Mouse (Mus musculus): Measurements from ENCODE around the gene Igdcc3. TPM values are rescaled to one million over a fixed set of nuclear protein-coding genes. Genes with fewer than 3 reads are reported as not detected.
A peak's percentile ranks its signal among the peaks of the same experiment; 100 is the strongest.

The Igdcc3 gene
- total and polyA plus RNA-seq, 3 experiments: 0.21 to 0.26 TPM; not detected in 1

DNA sequence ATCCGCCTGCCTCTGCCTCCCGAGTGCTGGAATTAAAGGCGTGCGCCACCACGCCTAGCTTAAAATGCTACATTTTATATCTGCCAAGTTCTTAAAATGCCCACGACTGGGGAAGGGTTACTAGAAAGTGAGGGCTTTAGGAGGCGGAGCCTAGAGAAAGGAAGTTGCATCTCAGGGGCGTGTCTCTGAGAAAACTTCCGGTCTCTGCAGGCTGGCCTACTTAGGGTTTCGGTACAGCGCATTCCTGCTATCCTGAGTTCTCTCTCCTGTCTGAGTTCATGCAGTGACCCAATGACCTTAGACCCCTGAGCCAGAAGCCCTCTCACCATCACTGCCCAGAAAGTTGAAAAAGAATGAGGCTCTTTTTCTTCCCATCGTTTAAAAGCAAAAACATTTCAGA is 52.2 kb downstream of the Igdcc3 start:
- no peak for TF ChIP-seq HCFC1 (IDR thresholded peaks at IDR 0.05; ENCODE audit: low read depth, low read length)
- TF ChIP-seq BHLHE40 (IDR thresholded peaks at IDR 0.05; ENCODE audit: low read depth, low read length): no peak

DNA sequence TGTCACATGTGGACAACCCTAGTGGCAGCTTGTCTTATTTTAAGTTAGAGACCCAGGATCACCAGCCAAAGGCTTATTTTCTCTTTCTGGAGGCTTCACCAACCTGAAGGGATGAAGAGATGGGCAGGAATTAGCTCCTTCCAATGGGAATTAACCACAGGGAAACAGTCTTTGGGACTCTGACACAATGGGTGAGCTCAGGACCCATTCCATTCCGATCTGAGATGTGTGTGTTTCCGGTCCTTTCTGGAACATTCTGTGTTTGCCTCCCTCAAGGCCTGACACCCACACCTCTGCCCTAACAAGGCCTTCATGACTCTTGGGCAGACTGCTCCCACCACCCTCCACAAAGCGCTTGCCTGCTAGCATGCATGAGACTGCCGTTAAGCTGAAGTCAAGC is 54.1 kb downstream of the Igdcc3 start, which contains the start of gene Parp16:
Gene Parp16 (plus strand): TSS at position 301 of the 400 bp plus-strand sequence.
- Histone ChIP-seq H3K27me3 (replicated peaks) (peaks cover 2% of the 10 kb centered on the region), H3K4me3 (replicated peaks in 1 of 3; ENCODE audit: low read depth in 2 of 3, low read length in 2 of 3, poor library complexity in 1 of 3) (peak within 1 kb of the TSS in 1 of 3 experiments; percentile 9), H3K4me2 (ENCODE audit: insufficient read depth, low read depth, poor library complexity, severe bottlenecking) (0 out of 2 replicates have a peak within 1 kb of the TSS, but pooled peaks have one; percentile 6), H3K27ac (ENCODE audit: insufficient read depth, low read depth) (peak within 1 kb of the TSS; percentile 43), H3K9me3 (replicated peaks; ENCODE audit: low read length) (no peaks in the 10 kb centered on the region), H3K79me2 (replicated peaks; ENCODE audit: control insufficient read depth, extremely low read depth, insufficient read depth, poor library complexity, severe bottlenecking) (no peaks in the 10 kb centered on the region), H3K4me1 (ENCODE audit: control insufficient read depth in 1 of 2, insufficient read depth in 2 of 2) (peaks cover 13 to 36% of the 10 kb centered on the region in 2 experiments), H3K36me3 (replicated peaks in 1 of 2; ENCODE audit: control insufficient read depth in 1 of 2, insufficient read depth in 1 of 2, low read length in 1 of 2) (no peaks in the 10 kb centered on the region), H3K9ac (ENCODE audit: insufficient read depth, low read depth) (peak within 1 kb of the TSS; percentile 10; the same call in 1 of the 2 replicates)
- no peak for DNase-seq (ENCODE audit: extremely low read depth)
- TF ChIP-seq EP300 (IDR thresholded peaks at IDR 0.05; ENCODE audit: low read length) (no peak), UBTF (IDR thresholded peaks at IDR 0.05; ENCODE audit: low read depth, low read length) (no peak), USF1 (IDR thresholded peaks at IDR 0.05; ENCODE audit: low read depth, low read length) (no peak), ZMIZ1 (IDR thresholded peaks at IDR 0.05; ENCODE audit: low read depth, low read length) (no peak), SMC3 (IDR thresholded peaks at IDR 0.05; ENCODE audit: low read depth, low read length) (no peak), JUN (IDR thresholded peaks at IDR 0.05; ENCODE audit: insufficient read depth, low read depth, low read length) (no peak), MXI1 (IDR thresholded peaks at IDR 0.05; ENCODE audit: low read depth, low read length) (no peak), CTCF (conservative IDR thresholded peaks at IDR 0.05 in 1 of 2, IDR thresholded peaks at IDR 0.05 in 1 of 2; ENCODE audit: low read depth in 2 of 2, low read length in 2 of 2) (no peak), ZKSCAN1 (IDR thresholded peaks at IDR 0.05; ENCODE audit: borderline replicate concordance, low read depth, low read length) (no peak), TCF12 (IDR thresholded peaks at IDR 0.05; ENCODE audit: low read depth, low read length) (no peak), MAFK (IDR thresholded peaks at IDR 0.05; ENCODE audit: insufficient replicate concordance, low read length) (no peak), E2F4 (IDR thresholded peaks at IDR 0.05; ENCODE audit: insufficient replicate concordance, low read depth, low read length) (no peak), IRF4 (IDR thresholded peaks at IDR 0.05; ENCODE audit: low read depth, low read length) (no peak), BHLHE40 (IDR thresholded peaks at IDR 0.05; ENCODE audit: low read depth, low read length) (no peak), GABPA (IDR thresholded peaks at IDR 0.05; ENCODE audit: insufficient replicate concordance, low read depth, low read length) (no peak), KAT2A (IDR thresholded peaks at IDR 0.05; ENCODE audit: insufficient replicate concordance, low read length) (no peak), NELFE (IDR thresholded peaks at IDR 0.05; ENCODE audit: low read depth, low read length) (no peak), POLR2AphosphoS2 (IDR thresholded peaks at IDR 0.05; ENCODE audit: low read depth, low read length) (no peak)
- dilution Hi-C loops (cut with MboI; ENCODE audit: extremely low pct_ligation_motif_present, extremely low pct_unique_long_range_greater_than_20kb, low sequenced_read_pairs) (no loop called here), in situ Hi-C loops (cut with MboI; ENCODE audit: low pct_ligation_motif_present, low pct_unique_long_range_greater_than_20kb, low sequenced_read_pairs) (no loop called here)

More for the DNA sequence above, 52.2 kb downstream of the Igdcc3 start:
- Histone ChIP-seq H3K4me1 (ENCODE audit: control insufficient read depth in 1 of 2, insufficient read depth in 2 of 2) (peaks cover 13 to 34% of the 10 kb centered on the region in 2 experiments), H3K79me2 (replicated peaks; ENCODE audit: control insufficient read depth, extremely low read depth, insufficient read depth, poor library complexity, severe bottlenecking) (no peaks in the 10 kb centered on the region), H3K9ac (ENCODE audit: insufficient read depth, low read depth) (no peak overlapping the region), H3K27ac (ENCODE audit: insufficient read depth, low read depth) (no peak overlapping the region), H3K36me3 (replicated peaks in 1 of 2; ENCODE audit: control insufficient read depth in 1 of 2, insufficient read depth in 1 of 2, low read length in 1 of 2) (no peaks in the 10 kb centered on the region), H3K4me2 (ENCODE audit: insufficient read depth, low read depth, poor library complexity, severe bottlenecking) (no peak overlapping the region), H3K27me3 (replicated peaks) (no peaks in the 10 kb centered on the region), H3K9me3 (replicated peaks; ENCODE audit: low read length) (no peaks in the 10 kb centered on the region), H3K4me3 (replicated peaks in 1 of 3; ENCODE audit: low read depth in 2 of 3, low read length in 2 of 3, poor library complexity in 1 of 3) (no peak overlapping the region)
- in situ Hi-C loops (cut with MboI; ENCODE audit: low pct_ligation_motif_present, low pct_unique_long_range_greater_than_20kb, low sequenced_read_pairs): no loop called here
- dilution Hi-C loops (cut with MboI; ENCODE audit: extremely low pct_ligation_motif_present, extremely low pct_unique_long_range_greater_than_20kb, low sequenced_read_pairs): no loop called here
- DNase-seq (ENCODE audit: extremely low read depth): no peak

All from CH12.LX (cell line).